ENCODE assay signal across 8 mouse cellular contexts in genomic region chr12:112449144-112449827, GRCm38 (mm10). TPM values are rescaled to one million over a fixed set of nuclear protein-coding genes. Genes with fewer than 3 reads are reported as not detected.
DNase-seq lines count a peak whose midpoint lies in the region; ATAC-seq and TF ChIP-seq lines count a peak whose summit lies in the region.

No protein-coding gene starts in this region.

- no peaks in the 10 kb centered on the region for H3K27me3 ChIP-seq in forebrain, embryonic 12.5 days
- no peaks in the 10 kb centered on the region for H3K27me3 ChIP-seq in lung, embryonic 14.5 days (ENCODE audit: insufficient read depth, low read length)

- ATAC-seq in forebrain, embryonic 12.5 days (ENCODE audit: low FRiP score), result no peak
- ATAC-seq in lung, embryonic 14.5 days (ENCODE audit: insufficient read depth), result peak; percentile 76
- no peak for ATAC-seq in erythroid progenitor cell, adult 5-6 weeks (replicated peaks; ENCODE audit: low FRiP score, poor library complexity, severe bottlenecking)

- H3K36me3 ChIP-seq in forebrain, embryonic 12.5 days (replicated peaks), result no peaks in the 10 kb centered on the region
- no peaks in the 10 kb centered on the region for H3K36me3 ChIP-seq in lung, embryonic 14.5 days (ENCODE audit: insufficient read depth)

- H3K4me2 ChIP-seq in forebrain, embryonic 12.5 days, result peak overlapping the region; percentile 4; the same call in 1 of the 2 replicates
- peak overlapping the region; percentile 36 for H3K4me2 ChIP-seq in lung, embryonic 14.5 days

- DNase-seq in lung, adult 18-20 months, result peak; percentile 16 to 54
- DNase-seq in lung, adult 2 months, result no peak
- peak; percentile 51 for DNase-seq in lung, embryonic 14.5 days
- peak; percentile 91 for DNase-seq in thymus, postnatal 0 days (ENCODE audit: low spot score)
- no peak for DNase-seq in right cerebral cortex, adult 18-20 months
- DNase-seq in spleen, adult 12 weeks (ENCODE audit: low spot score), result no peak

- no peak overlapping the region for H3K9ac ChIP-seq in forebrain, embryonic 12.5 days
- no peak overlapping the region for H3K9ac ChIP-seq in lung, embryonic 14.5 days

- H3K27ac ChIP-seq in forebrain, embryonic 12.5 days, result peak overlapping the region; percentile 74
- peak overlapping the region; percentile 83 for H3K27ac ChIP-seq in lung, embryonic 14.5 days (ENCODE audit: low read depth)

- no peak for TF ChIP-seq POLR2A in lung, adult 2 months (IDR thresholded peaks at IDR 0.05; ENCODE audit: borderline replicate concordance, extremely low read depth, low read depth, low read length)

- H3K4me3 ChIP-seq in lung, adult 2 months (replicated peaks; ENCODE audit: extremely low read depth, low read depth, low read length), result no peak overlapping the region
- H3K4me3 ChIP-seq in forebrain, embryonic 12.5 days (replicated peaks), result no peak overlapping the region
- H3K4me3 ChIP-seq in lung, embryonic 14.5 days (ENCODE audit: low read depth, low read length), result no peak overlapping the region

- peaks cover 10% of the 10 kb centered on the region for H3K4me1 ChIP-seq in lung, adult 2 months (ENCODE audit: control insufficient read depth, insufficient read depth, low read length)
- peaks cover 17% of the 10 kb centered on the region for H3K4me1 ChIP-seq in forebrain, embryonic 12.5 days
- H3K4me1 ChIP-seq in lung, embryonic 14.5 days (ENCODE audit: insufficient read depth), result peaks cover 9% of the 10 kb centered on the region

- WGBS in lung, adult 2 months, result 16% methylated on average over 18 of the region's 18 CpGs
- WGBS in forebrain, embryonic 12.5 days, result 51% methylated on average over 18 of the region's 18 CpGs
- 21% methylated on average over 18 of the region's 18 CpGs for WGBS in lung, embryonic 14.5 days

- TF ChIP-seq CTCF in lung, adult 2 months (IDR thresholded peaks at IDR 0.05; ENCODE audit: insufficient read depth, low read length), result no peak
- TF ChIP-seq CTCF in lung, embryonic 14.5 days (IDR thresholded peaks at IDR 0.05; ENCODE audit: low read depth), result no peak

- H3K9me3 ChIP-seq in forebrain, embryonic 12.5 days, result peaks cover 12% of the 10 kb centered on the region; the same call in 1 of the 2 replicates
- no peaks in the 10 kb centered on the region; the same call in 1 of the 2 replicates for H3K9me3 ChIP-seq in lung, embryonic 14.5 days (ENCODE audit: low read depth, low read length)

RNA-seq across cellular contexts. Expression of gene A530016L24Rik, which starts 40.0 kb away (rescaled TPM):
- polyA plus RNA-seq in lung, adult 2 months (2012; rRNA removed), result 9.5 and 11.6 TPM in 2 replicates
- not detected in 2 replicates for polyA plus RNA-seq in forebrain, embryonic 12.5 days (2016; fragmentation: Nextera tagmentation; extraction: Ambion mirVana)
- polyA plus RNA-seq in lung, embryonic 14.5 days (2014; fragmentation: Nextera tagmentation; extraction: Ambion mirVana), result not detected in 2 replicates
- 0.06 and 0.09 TPM in 2 replicates for polyA plus RNA-seq in thymus, postnatal 0 days (2015; fragmentation: Nextera tagmentation; extraction: Ambion mirVana)
- not detected in 2 replicates for total RNA-seq in erythroid progenitor cell, adult 5-6 weeks (2015; ENCODE audit: low replicate concordance)
- not detected in 2 replicates for total RNA-seq in erythroid progenitor cell, adult 5-6 weeks (2017; ENCODE audit: low replicate concordance)

Comparison
In these comparisons a context has a peak if more than half of its experiments do, and no peak if none do; other contexts are left out.
1. DNase-seq: peak in lung, adult 18-20 months (2 of 2), lung, embryonic 14.5 days (single experiment) and thymus, postnatal 0 days (single experiment); none in lung, adult 2 months (single experiment), right cerebral cortex, adult 18-20 months (single experiment) and spleen, adult 12 weeks (single experiment).